Mouse (Mus musculus) heart, postnatal 0 days (tissue): ENCODE results near the gene App. TPM values are rescaled to one million over a fixed set of nuclear protein-coding genes. Genes with fewer than 3 reads are reported as not detected.

ENCODE experiments used
- ATAC-seq: fragments of 200-750 bp; cut with Nextera tagmentation; 2 replicates; pipeline ENCODE4 v1.8.0; 2017; ENCODE audit warnings: low read depth, moderate number of reproducible peaks, moderate library complexity; ENCODE audit not compliant: insufficient read depth
- DNase-seq: peaks from one replicate; pipeline ENCODE4 v3.0.0-alpha.2; 2016; ENCODE audit warnings: low spot score
- H3K27ac ChIP-seq: fragments of 300-500 bp; sonication (generic); 2 replicates; pipeline ENCODE4 v1.5.1; 2014; ENCODE audit warnings: low read depth, mild to moderate bottlenecking
- H3K27me3 ChIP-seq: fragments of 300-500 bp; sonication (generic); 2 replicates; pipeline ENCODE4 v1.6.1; 2014; ENCODE audit warnings: low read length, mixed read lengths; ENCODE audit not compliant: control insufficient read depth, insufficient read depth
- H3K36me3 ChIP-seq: fragments of 300-500 bp; sonication (generic); replicated peaks from 2 replicates; pipeline ENCODE4 v1.6.1; 2014; ENCODE audit warnings: low read length, mixed read lengths; ENCODE audit not compliant: control insufficient read depth, insufficient read depth
- H3K4me1 ChIP-seq: fragments of 300-500 bp; sonication (generic); 2 replicates; pipeline ENCODE4 v1.6.1; 2014; ENCODE audit warnings: antibody characterized with exemption; ENCODE audit not compliant: control insufficient read depth, insufficient read depth
- H3K4me2 ChIP-seq: fragments of 300-500 bp; sonication (generic); 2 replicates; pipeline ENCODE4 v1.6.1; 2014; ENCODE audit warnings: low read depth, mild to moderate bottlenecking, low read length, moderate library complexity
- H3K4me3 ChIP-seq: fragments of 300-500 bp; sonication (generic); 2 replicates; pipeline ENCODE4 v1.5.1; 2014; ENCODE audit warnings: low read depth, low read length
- H3K9ac ChIP-seq: fragments of 300-500 bp; sonication (generic); replicated peaks from 2 replicates; pipeline ENCODE4 v1.6.1; 2014; ENCODE audit warnings: low read depth, low read length, mixed read lengths
- H3K9me3 ChIP-seq: fragments of 300-500 bp; sonication (generic); replicated peaks from 2 replicates; pipeline ENCODE4 v1.6.1; 2016; ENCODE audit warnings: low read length; ENCODE audit not compliant: control insufficient read depth
- CTCF ChIP-seq: IDR thresholded peaks from 2 replicates; pipeline ENCODE4 v1.5.1; 2016; ENCODE audit warnings: antibody characterized with exemption, control low read depth, low read depth
- EP300 ChIP-seq: IDR thresholded peaks from 2 replicates; pipeline ENCODE4 v1.6.1; 2016; ENCODE audit warnings: antibody characterized with exemption, low read depth
- WGBS: fragments of 180-500 bp; shearing (Covaris S2); extraction: QIAGEN DNeasy Blood & Tissue Kit; methylation state at CpG from one replicate; pipeline ENCODE4 v1.1.7; 2014; 5-methylcytosine and 5-hydroxymethylcytosine counted together
- polyA plus RNA-seq: library from polyadenylated mRNA; unstranded; fragments of >200 nt; fragmentation: Nextera tagmentation; extraction: Ambion mirVana; gene quantifications from 2 replicates; pipeline ENCODE4 v1.2.1, GENCODE M21; 2015
- total RNA-seq: library from RNA; depleted of rRNA; stranded (reverse); fragments of >200 nt; gene quantifications from 2 replicates; pipeline ENCODE4 v1.2.3, GENCODE M21; 2014; ENCODE audit warnings: low replicate concordance

The App gene
- total and polyA plus RNA-seq, 2 experiments from 2014 or later, result 122 to 139 TPM

GRCm38 (mm10) chr16:84987724-84988287 is 185.8 kb downstream of the App start:
- Histone ChIP-seq H3K9me3 (no peaks in the 10 kb centered on the region), H3K36me3 (peaks cover 8% of the 10 kb centered on the region; the same call in 1 of the 2 replicates), H3K27ac (no peak overlapping the region), H3K9ac (no peak overlapping the region), H3K4me3 (no peak overlapping the region), H3K27me3 (no peaks in the 10 kb centered on the region), H3K4me1 (peaks cover 17% of the 10 kb centered on the region; the same call in 1 of the 2 replicates), H3K4me2 (no peak overlapping the region)
- DNase-seq (no peak), ATAC-seq (no peak)
- 88% methylated on average over 8 of the region's 8 CpGs for WGBS
- TF ChIP-seq CTCF (no peak), EP300 (no peak)

GRCm38 (mm10) chr16:84986016-84986631 is 187.4 kb downstream of the App start:
- H3K27ac ChIP-seq, result no peak overlapping the region
- no peak overlapping the region for H3K4me3 ChIP-seq
- H3K9me3 ChIP-seq, result no peaks in the 10 kb centered on the region
- H3K27me3 ChIP-seq, result no peaks in the 10 kb centered on the region
- H3K9ac ChIP-seq, result no peak overlapping the region
- 0 out of 2 replicates have a peak, but pooled peaks cover 12% of the 10 kb centered on the region for H3K36me3 ChIP-seq
- H3K4me1 ChIP-seq, result peaks cover 17% of the 10 kb centered on the region; the same call in 1 of the 2 replicates
- ATAC-seq, result no peak
- no peak for DNase-seq
- no peak overlapping the region for H3K4me2 ChIP-seq
- 61% methylated on average over 11 of the region's 11 CpGs for WGBS
- TF ChIP-seq CTCF (no peak), EP300 (no peak)

DNA sequence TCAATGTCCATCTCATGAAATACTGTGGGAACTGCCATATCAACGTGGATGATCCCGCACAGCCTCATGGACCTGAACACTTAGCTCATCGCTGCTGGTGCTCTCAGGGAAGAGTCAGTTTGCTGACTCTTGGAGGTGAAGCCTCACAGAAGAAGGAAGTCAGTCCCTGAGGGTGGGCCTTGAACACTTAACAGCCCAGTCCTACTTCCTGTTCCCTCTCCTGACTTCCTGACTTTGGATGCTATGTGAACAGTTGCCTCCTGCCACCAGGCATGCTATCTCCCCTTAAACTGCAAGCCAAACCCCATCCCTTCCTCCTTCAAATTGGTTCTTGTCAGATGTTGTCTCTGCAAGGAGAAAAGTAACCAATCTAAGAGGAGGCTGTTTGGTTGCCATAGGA is 188.2 kb downstream of the App start:
- Histone ChIP-seq H3K27me3 (no peaks in the 10 kb centered on the region), H3K9me3 (no peaks in the 10 kb centered on the region), H3K36me3 (0 out of 2 replicates have a peak, but pooled peaks cover 12% of the 10 kb centered on the region), H3K9ac (no peak overlapping the region), H3K4me2 (no peak overlapping the region), H3K27ac (no peak overlapping the region), H3K4me3 (no peak overlapping the region), H3K4me1 (peaks cover 10% of the 10 kb centered on the region; the same call in 1 of the 2 replicates)
- ATAC-seq (no peak), DNase-seq (no peak)
- WGBS, result 93% methylated on average over 3 of the region's 3 CpGs
- TF ChIP-seq CTCF, result no peak
- TF ChIP-seq EP300, result no peak

DNA sequence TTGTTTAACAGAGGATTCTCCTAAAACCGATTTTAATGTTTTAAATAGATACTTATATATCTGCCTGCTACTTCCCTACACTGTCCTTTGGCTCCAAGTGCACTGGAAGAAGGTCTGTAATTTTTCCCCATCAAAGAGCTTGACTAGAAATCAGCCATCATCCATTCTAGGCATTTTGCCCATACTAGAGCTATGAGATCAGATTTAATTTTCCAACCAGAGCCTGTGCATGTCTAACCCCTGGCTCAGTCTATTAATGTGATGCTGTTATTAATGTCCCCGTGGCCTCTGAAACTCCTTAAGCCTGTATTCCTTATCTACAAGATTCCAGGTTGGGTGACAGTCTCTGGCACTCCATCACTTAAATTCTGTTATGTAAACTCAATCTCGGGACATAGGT is 190.1 kb downstream of the App start:
- DNase-seq (no peak), ATAC-seq (no peak)
- WGBS, result 54% methylated on average over 3 of the region's 3 CpGs
- Histone ChIP-seq H3K9me3 (no peaks in the 10 kb centered on the region), H3K9ac (no peak overlapping the region), H3K4me1 (no peaks in the 10 kb centered on the region; the same call in 1 of the 2 replicates), H3K4me2 (no peak overlapping the region), H3K27ac (no peak overlapping the region), H3K4me3 (no peak overlapping the region), H3K27me3 (no peaks in the 10 kb centered on the region), H3K36me3 (0 out of 2 replicates have a peak, but pooled peaks cover 12% of the 10 kb centered on the region)
- TF ChIP-seq CTCF (no peak), EP300 (no peak)

GRCm38 (mm10) chr16:84982589-84982988 is 191.0 kb downstream of the App start:
- no peaks in the 10 kb centered on the region; the same call in 1 of the 2 replicates for H3K4me1 ChIP-seq
- DNase-seq, result no peak
- WGBS, result 85% methylated on average over 3 of the region's 3 CpGs
- TF ChIP-seq CTCF, result no peak
- TF ChIP-seq EP300, result no peak
- no peaks in the 10 kb centered on the region for H3K9me3 ChIP-seq
- no peak for ATAC-seq
- no peaks in the 10 kb centered on the region for H3K27me3 ChIP-seq
- H3K27ac ChIP-seq, result no peak overlapping the region
- no peak overlapping the region for H3K4me2 ChIP-seq
- H3K9ac ChIP-seq, result no peak overlapping the region
- no peak overlapping the region for H3K4me3 ChIP-seq
- H3K36me3 ChIP-seq, result peaks cover 11% of the 10 kb centered on the region
